Mouse (Mus musculus) CD4-positive helper T cell, adult 2 months (primary cell): ENCODE data around the gene Map3k13.
"Not testable (repeated sequence)": the region's sequence is repeated elsewhere in the genome, so short reads cannot be mapped to it uniquely, and the experiment has no call there.

Source experiments
- DNase-seq: peaks from one replicate; pipeline ENCODE4 v3.0.0-alpha.2; 2012; ENCODE audit warnings: low read depth, missing footprints, low spot score

The Map3k13 gene

DNA sequence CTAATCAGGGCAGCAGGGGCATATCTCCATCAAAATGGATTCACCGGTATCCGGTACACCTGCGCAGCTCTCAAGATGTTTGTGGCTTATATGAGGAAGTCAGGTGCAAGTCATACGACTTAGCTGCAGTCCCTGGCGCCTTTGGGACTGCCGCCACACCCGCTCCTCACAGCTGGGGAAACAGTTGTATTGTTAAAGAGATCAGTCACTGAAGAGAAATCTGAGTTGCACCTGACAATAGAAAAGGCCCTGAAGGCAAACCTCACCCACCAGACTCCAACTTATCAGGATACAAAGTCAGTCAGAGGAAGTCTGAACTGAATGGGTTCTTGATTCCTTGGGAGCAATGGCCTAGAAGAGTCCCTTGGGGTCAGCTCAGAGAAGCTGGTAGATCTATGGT lies 13.6 kb downstream of the Map3k13 start:
- not testable (repeated sequence) for DNase-seq

DNA sequence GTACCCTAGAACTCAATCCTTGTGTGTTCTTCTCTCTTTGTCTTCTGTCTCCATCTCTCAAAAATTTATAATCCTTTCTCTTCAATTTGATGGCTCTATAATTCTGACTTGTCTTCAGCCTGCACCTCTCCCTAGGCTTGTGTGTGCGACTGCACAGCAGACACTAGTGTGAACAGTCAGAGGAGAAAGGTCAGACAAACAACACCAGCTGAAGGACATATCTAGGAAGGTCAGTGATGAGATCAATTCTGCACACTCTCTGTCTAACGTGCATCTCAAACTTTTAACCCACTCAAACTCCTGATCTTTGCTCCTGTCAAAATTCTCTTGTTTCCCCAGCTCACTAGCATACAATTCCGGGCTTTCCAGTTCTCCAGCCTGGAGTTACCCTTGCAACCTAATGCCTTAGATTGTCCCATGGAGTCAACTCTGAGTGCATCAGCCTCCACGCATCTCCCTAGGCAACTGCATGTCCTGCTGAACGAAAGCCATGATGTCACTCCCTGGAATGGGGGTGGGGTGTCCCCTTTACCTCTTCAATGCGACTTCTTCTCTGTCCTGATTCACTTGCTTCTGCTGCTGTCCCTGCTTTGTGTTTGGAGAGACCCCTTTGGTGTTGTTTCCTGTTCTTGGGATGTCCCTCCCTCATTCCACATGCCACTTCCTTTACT lies 19.2 kb downstream of the Map3k13 start:
- DNase-seq, result no peak

DNA sequence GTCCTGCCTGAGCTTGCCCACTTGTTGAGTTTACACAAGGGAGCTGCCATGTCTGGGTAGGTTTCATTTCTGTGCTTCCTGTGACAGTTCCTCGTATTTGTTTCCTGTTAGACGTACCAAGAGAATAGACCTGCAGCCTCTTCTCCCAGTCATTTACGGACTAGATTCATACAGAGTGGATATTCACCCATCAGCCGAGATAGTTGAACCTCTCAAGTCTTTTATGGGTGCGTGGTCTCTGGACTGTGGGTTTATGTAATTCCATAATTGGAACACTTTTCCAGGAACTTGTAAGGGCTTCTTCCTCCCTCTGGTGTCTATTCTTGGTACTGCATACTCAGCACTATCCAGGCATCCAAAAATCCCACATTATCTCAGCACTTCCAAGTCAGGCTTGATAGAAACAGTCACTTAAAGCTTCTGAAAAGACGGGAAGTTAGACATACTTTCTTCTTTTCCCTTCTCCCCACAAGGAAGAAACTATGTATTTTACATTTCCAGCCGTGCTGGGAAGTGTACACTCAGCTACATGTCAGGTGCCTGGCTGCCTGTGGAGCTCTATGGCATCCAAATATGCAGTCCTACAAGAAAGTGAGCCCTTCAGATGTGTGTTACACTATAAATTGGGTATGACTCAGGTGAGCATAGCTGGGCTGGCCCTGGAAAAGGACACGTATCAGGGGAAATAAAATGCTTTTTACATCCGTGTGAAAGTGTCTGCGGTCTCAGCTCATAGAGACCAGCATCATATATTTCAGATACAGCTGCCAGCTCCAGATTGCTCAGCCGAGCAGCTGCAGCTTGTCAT lies 20.9 kb downstream of the Map3k13 start:
- no peak for DNase-seq

GRCm38 (mm10) chr16:21815669-21816010 lies 21.5 kb downstream of the Map3k13 start:
- no peak for DNase-seq

DNA sequence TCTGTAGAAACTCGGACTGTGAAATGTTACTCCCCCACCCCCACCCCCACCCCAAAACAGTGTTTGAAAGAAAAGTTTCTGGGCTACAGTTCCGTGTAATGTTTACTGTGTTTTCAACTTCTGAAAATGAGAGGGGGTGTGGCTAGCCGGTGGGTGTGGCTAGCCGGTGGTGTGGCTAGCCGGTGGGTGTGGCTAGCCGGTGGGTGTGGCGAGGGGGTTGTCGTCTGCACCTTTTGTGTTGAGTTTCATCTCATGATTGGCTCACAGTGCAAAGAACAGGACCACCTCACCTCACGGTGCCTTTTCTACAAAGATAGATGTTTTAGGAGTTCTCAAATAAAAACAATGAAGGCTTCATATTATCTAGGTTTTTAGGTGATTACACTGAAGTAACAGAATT lies 24.0 kb downstream of the Map3k13 start:
- no peak for DNase-seq

- no peak for DNase-seq
Observed at GRCm38 (mm10) chr16:21818629-21819028, 24.5 kb downstream of the Map3k13 start.

GRCm38 (mm10) chr16:21825612-21826031 lies 31.5 kb downstream of the Map3k13 start:
- no peak for DNase-seq

DNA sequence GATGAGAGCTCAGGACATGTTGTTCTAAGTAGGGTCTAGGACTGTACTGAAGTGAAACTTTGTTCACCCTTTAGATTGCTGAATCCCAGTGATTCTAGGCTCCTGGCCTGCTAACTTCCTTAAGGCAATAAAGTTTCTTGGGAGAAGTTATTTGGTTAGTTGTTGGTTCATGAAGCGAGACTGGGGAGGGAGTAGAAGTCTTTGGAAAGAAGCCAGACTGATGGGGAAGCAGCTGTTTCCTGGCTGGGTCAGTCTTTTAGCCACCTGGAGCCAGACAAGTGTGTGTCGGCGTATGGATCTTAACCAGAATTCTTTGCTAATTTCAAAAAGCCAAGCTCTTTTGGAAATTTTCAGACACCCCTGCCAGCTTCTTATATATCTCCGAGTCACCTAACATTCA lies 33.0 kb downstream of the Map3k13 start:
- DNase-seq, result no peak

DNA sequence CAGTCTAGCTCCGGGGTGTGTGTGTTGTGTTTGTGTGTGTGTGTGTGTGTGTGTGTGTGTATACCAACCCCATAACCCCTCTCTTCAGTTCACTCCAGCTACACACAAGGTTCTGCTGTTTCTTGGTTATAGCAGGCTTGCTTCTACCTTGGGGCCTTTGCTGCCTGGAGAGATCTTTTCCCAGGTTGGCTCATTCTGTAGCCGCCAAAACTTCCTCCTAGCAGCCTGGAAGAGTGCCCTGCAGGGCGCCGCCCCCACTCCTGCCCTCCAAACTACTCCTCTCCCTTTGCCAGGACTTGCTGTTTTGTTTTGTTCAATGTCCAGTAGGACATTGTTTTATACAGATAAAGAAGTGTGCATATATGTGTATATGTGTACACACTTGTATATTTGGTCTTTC lies 33.4 kb downstream of the Map3k13 start:
- no peak for DNase-seq

DNA sequence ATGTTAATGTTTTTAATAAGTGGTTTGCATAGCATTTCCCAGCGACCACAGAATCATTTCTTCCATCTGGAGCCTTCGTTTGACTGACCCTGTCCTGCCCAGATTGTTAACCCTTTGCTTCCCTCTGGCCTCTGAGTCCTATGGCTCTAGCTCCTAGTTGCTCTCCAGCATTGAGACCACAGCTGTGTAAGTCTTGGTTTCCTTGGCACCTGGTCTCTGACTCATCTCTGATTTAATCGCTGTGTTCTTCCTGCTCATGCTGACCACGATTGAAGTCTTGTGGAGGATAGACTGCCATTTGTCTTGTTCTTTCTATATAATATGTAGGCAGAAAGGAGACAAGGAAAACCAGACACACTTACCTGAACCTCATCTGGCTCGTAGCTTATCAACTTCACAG lies 35.6 kb downstream of the Map3k13 start:
- peak; percentile 42 for DNase-seq

DNA sequence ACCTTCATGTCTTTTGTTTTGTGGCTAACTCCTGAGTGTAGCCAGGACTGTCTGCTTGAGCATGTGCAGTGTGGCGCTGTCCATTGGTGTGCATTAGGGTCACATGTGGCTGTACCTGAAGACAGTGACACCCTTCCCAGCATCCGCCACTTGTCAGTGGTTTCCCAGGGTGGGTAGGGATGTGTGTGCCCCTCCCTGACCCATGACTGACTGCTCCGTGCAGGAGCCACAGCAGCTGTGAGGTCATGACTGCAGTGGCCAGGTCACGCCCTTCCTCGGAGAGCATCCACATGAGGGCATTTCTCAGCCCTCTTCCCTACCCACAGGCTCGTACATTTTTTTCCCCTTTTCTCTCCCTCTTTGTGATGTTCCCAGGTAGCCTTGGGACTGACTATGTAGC lies 36.6 kb downstream of the Map3k13 start:
- DNase-seq, result no peak

- DNase-seq, result no peak
Observed at GRCm38 (mm10) chr16:21831764-21832163, 37.6 kb downstream of the Map3k13 start.

DNA sequence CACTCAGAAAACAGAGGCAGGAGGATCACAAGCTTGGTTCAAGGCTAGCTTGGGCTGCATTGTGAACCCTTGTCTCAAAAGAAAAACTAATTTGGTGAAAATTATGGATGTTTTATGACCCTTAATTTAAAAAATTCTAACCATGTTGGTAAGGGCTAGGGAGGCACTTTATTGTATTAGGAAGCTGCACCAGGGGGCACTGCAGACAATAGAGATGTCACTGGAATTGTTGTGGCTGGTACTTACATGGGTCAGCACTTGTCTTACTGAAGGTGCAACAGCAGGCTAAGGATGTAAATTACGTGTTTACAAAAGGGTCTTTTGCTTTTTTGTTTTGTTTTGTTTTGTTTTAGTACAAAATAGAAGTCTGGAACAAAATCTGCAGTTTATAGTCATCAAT lies 39.3 kb downstream of the Map3k13 start:
- DNase-seq, result no peak

DNA sequence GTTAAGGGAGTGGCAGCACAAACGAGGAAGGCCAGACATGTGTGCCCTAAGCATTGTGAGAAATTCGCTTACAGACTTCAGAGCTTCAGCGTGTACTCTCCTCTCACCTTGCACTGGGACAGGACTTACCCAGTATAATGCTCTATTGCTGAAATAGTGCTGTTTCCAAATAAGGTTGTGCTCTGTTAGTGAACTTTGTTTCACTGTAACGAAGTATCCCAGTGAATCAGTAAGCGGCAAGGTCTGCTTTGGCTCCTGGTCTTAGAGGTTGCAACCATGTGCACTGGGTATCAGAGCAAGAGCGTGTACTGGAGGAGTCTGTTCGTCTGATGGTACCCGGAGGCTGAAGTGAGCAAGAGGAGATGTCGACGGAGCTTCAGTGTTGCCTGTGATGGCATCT lies 39.8 kb downstream of the Map3k13 start:
- no peak for DNase-seq

- DNase-seq, result no peak
Observed at GRCm38 (mm10) chr16:21834866-21835583, 40.9 kb downstream of the Map3k13 start.

- DNase-seq, result peak; percentile 79
Observed at GRCm38 (mm10) chr16:21835584-21835931, 41.4 kb downstream of the Map3k13 start.

- peak; percentile 60 for DNase-seq
Observed at GRCm38 (mm10) chr16:21836311-21837072, 42.3 kb downstream of the Map3k13 start.

GRCm38 (mm10) chr16:21837694-21838093 lies 43.5 kb downstream of the Map3k13 start:
- no peak for DNase-seq

DNA sequence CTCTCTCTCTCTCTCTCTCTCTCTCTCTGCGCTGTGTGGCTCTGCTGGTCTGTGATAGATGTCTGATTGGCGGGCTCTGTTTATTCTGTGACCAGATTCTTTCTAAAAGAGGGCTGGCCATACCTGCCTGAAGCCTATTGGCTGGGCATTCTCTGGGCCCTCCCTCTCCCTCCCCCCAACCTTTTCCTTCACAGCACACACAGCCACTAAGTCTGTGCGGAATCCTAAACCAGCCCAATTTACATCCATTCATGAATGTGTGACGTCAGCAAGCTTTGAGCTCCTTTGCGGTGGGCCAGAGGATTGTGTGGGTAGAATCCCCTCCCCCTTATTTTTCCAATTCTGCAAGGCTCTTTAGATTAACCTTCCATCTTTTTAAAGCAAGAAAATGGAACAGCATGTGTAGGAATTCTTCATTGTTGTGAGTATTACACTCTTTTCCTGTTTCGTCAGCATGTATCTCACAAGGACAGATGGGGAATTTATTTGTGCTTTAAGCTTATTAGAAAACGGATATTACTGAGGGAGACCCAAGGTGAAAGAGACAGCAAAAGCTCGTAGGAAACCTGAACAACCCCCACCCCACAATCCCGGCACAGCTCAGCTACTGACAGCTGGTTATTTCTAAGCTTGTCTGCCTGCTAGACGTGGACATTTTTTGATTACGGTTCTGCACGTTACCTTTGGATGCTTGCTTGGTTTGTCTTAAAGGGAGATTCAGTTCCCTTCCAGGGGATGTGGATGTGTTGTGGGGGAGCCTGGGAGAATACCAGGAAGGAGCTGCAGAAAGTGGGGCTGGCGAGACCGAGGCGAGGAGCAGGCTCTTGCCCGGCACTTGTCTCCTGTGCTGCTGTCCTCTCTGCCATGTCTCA lies 51.9 kb downstream of the Map3k13 start:
- peak; percentile 72 for DNase-seq

DNA sequence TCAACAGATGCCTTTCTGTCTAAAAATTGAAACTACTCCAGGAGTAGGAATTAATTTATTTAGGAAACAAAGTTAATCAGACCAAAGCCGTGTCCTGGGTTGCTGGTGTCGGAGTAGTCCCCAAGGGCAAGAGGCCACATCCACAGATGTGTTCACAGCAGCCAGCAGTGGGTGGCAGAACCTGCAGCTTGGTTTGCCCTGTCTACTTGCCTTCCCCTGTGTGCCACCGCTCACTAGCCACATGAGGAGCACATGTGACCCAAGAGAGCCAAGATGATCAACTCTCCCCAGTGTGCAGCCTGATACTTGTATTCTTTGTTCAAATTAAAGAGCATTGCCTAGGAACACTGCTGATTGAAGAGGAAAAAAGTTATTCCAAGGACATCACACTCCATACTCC lies 54.3 kb downstream of the Map3k13 start:
- no peak for DNase-seq

- DNase-seq, result no peak
Observed at GRCm38 (mm10) chr16:21848847-21849246, 54.7 kb downstream of the Map3k13 start.
